Mouse (Mus musculus): ENCODE results near the gene H13.

GRCm38 (mm10) chr2:152726751-152727335 is 57.6 kb downstream of the H13 start:
- TF ChIP-seq POLR2A (IDR thresholded peaks at IDR 0.05; ENCODE audit: borderline replicate concordance, low read depth, low read length) = no peak
- TF ChIP-seq CTCF (IDR thresholded peaks at IDR 0.05; ENCODE audit: low read depth, low read length) = no peak
